Mouse (Mus musculus): Measurements from ENCODE around the gene Olfr325.

DNA sequence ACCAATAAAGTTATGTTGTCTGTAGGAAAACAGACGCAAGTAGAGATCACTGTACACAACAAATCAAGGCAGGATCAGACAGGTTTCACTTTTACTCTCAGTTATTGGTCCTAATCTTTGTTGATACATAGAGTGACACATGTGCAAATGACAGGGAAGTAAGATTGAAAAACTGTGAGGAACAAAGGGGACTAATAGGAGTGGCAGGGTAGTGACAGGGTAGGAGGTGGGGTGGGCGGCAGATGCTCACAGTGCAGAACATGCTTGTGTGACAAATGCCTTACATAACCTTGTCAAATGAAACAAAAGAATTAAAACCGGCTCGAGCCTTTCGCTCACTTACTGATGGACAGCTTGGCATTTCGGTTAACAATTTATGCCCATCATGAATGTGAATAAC lies 41.3 kb downstream of the Olfr325 start:
- TF ChIP-seq NRF1 (IDR thresholded peaks at IDR 0.05; ENCODE audit: low read depth, low read length) (no peak), POLR2A (IDR thresholded peaks at IDR 0.05; ENCODE audit: low read depth, low read length) (no peak), SIN3A (IDR thresholded peaks at IDR 0.05; ENCODE audit: low read length) (no peak), PAX5 (IDR thresholded peaks at IDR 0.05; ENCODE audit: low read length) (no peak), EP300 (IDR thresholded peaks at IDR 0.05; ENCODE audit: low read length) (no peak), CTCF (conservative IDR thresholded peaks at IDR 0.05 in 1 of 2, IDR thresholded peaks at IDR 0.05 in 1 of 2; ENCODE audit: low read depth in 2 of 2, low read length in 2 of 2) (no peak)
